Mouse (Mus musculus) cerebellum, adult 2 months (tissue): ENCODE measurements around the gene Dad1. TPM values are rescaled to one million over a fixed set of nuclear protein-coding genes. Genes with fewer than 3 reads are reported as not detected.

Experiments used
- DNase-seq, 2 experiments: peaks; one replicate each; pipeline ENCODE4 v3.0.0; 2021
- H3K27ac ChIP-seq: fragments of 200-500 bp; 2 replicates; pipeline ENCODE4 v1.5.1; 2012; ENCODE audit warnings: low read length, control low read depth, inconsistent platforms; ENCODE audit not compliant: insufficient read depth
- H3K27me3 ChIP-seq: fragments of 200-500 bp; 2 replicates; pipeline ENCODE4 v1.6.1; 2012; ENCODE audit warnings: inconsistent platforms, mild to moderate bottlenecking, low read length, moderate library complexity; ENCODE audit not compliant: control insufficient read depth, insufficient read depth
- H3K4me1 ChIP-seq: fragments of 200-500 bp; 2 replicates; pipeline ENCODE4 v1.6.1; 2011; ENCODE audit warnings: low read length; ENCODE audit not compliant: control insufficient read depth, insufficient read depth
- H3K4me3 ChIP-seq: fragments of 200-500 bp; replicated peaks from 2 replicates; pipeline ENCODE3; 2011; ENCODE audit warnings: mild to moderate bottlenecking, low read depth, low read length, control low read depth; ENCODE audit not compliant: insufficient read depth
- CTCF ChIP-seq: fragments of 200-500 bp; IDR thresholded peaks from 2 replicates; pipeline ENCODE4 v1.5.1; 2011; ENCODE audit warnings: low read depth, mild to moderate bottlenecking, control low read depth, low read length, moderate library complexity, borderline replicate concordance; ENCODE audit not compliant: insufficient read depth
- POLR2A ChIP-seq: fragments of 200-500 bp; IDR thresholded peaks from 2 replicates; pipeline ENCODE4 v1.6.1; 2011; ENCODE audit warnings: low read length, control low read depth, borderline replicate concordance; ENCODE audit not compliant: insufficient read depth
- WGBS: fragments of 180-500 bp; shearing (Covaris S2); methylation state at CpG from one replicate; pipeline ENCODE4 v1.1.7; 2018; 5-methylcytosine and 5-hydroxymethylcytosine counted together
- polyA plus RNA-seq: library from polyadenylated mRNA; depleted of rRNA; stranded (reverse); fragments of >200 nt; gene quantifications from 2 replicates; pipeline ENCODE4 v1.2.3, GENCODE M21; 2012

The Dad1 gene
- polyA plus RNA-seq, 1 experiment = 254 TPM

GRCm38 (mm10) chr14:54225725-54226124 is 28.2 kb downstream of the Dad1 start:
- no peaks in the 10 kb centered on the region for H3K4me1 ChIP-seq
- WGBS = 81% methylated on average over 11 of the region's 11 CpGs
- H3K27ac ChIP-seq = no peak overlapping the region
- no peak overlapping the region for H3K4me3 ChIP-seq
- H3K27me3 ChIP-seq = no peaks in the 10 kb centered on the region
- TF ChIP-seq CTCF (no peak), POLR2A (no peak)
- DNase-seq = no peak

DNA sequence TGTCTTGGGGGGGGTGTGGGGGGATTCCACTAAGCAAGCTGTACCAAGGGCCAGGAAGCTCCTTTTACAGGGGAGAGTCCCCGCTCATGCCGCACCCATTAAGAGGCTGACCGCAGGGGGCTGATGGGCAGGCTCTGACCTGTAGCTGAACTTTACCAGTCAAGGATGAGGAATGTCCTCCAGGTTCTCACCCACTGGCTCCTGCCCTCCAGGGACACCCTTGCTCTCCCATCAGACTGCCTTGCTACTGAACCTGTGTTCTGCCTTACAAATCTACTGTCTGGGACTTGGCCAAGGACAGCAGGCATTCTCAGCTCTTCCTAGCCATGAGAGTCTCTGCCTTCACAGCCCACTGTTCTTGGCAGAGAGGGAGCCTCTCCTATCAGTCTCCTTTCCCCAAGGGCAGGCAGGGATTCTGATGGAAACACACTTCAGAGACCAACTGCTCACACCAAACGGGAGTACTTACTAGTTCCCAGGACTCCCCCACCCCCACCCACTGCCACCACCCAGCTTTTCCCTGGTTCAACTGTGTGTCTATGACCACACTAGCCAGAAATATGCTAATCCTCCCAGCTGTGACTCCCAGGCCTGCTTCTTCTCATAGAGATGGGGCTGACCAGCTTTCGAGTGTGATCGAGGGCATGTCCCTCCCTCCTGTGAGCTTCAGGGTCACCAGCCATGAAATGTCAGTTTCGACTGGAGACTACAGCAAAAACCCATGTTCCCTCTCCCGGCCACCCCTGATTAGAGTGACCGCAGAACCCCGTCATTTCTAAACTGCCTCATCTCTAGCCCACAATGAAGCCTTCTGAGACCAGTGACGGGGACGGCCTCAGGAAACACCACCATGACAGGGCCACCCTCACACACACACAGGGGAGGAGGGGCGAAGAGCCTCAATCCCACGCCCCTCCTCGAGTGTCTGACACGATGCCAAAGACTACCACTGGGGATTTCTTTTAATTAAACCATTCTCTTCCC is 29.1 kb downstream of the Dad1 start:
- TF ChIP-seq CTCF = no peak
- TF ChIP-seq POLR2A = no peak
- Histone ChIP-seq H3K4me1 (no peaks in the 10 kb centered on the region), H3K4me3 (no peak overlapping the region), H3K27ac (no peak overlapping the region), H3K27me3 (no peaks in the 10 kb centered on the region)
- WGBS = 44% methylated on average over 16 of the region's 16 CpGs
- no peak for DNase-seq

GRCm38 (mm10) chr14:54224064-54224417 is 29.9 kb downstream of the Dad1 start:
- no peak overlapping the region for H3K4me3 ChIP-seq
- H3K27me3 ChIP-seq = no peaks in the 10 kb centered on the region
- DNase-seq = no peak
- TF ChIP-seq POLR2A = no peak
- TF ChIP-seq CTCF = no peak
- WGBS = 97% methylated on average over 5 of the region's 5 CpGs
- no peaks in the 10 kb centered on the region for H3K4me1 ChIP-seq
- no peak overlapping the region for H3K27ac ChIP-seq

DNA sequence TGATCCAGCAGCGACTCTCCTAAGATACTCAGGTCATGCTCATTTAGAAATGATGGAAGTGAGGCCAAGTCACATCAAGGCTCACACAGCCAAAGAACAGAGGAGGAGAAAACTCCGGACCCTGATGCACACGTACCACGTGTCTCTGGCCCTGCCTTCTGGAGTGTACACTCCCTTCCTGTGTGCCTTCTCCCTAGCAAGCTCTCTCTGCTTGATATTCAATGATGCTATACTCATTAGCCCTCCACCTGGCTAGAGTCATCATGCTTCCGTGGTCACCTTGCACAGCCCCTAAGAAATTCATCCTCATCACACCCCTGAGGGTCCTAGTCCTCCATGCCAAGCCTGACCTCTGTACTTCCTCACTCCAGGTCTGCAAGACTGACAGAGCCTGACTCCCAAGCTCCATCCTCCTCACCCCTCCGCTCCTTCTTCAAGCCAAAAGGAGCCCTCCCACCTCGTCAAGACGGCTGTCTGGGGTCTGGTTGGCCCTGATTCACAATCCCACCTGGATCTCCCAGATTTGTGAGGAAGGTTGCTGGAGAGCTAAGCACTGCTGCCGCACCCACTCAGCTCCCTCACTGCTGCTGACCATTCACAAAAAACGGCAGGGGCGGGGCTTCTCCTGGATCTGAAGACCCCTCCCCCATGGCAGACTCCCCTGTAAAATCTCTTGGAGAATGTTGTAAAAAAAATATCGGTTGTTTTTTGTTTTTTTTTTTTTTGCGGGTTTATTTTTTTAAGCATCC is 30.4 kb downstream of the Dad1 start:
- H3K27me3 ChIP-seq = no peaks in the 10 kb centered on the region
- H3K4me1 ChIP-seq = no peaks in the 10 kb centered on the region
- WGBS = 54% methylated on average over 13 of the region's 13 CpGs
- DNase-seq = no peak
- H3K4me3 ChIP-seq = no peak overlapping the region
- TF ChIP-seq CTCF (no peak), POLR2A (no peak)
- no peak overlapping the region for H3K27ac ChIP-seq

- no peak overlapping the region for H3K27ac ChIP-seq
- H3K4me3 ChIP-seq = no peak overlapping the region
- no peaks in the 10 kb centered on the region for H3K27me3 ChIP-seq
- 87% methylated on average over 8 of the region's 8 CpGs for WGBS
- TF ChIP-seq CTCF = no peak
- TF ChIP-seq POLR2A = no peak
- DNase-seq = no peak
- no peaks in the 10 kb centered on the region for H3K4me1 ChIP-seq
Measured at GRCm38 (mm10) chr14:54222289-54222727, 31.6 kb downstream of the Dad1 start.

GRCm38 (mm10) chr14:54221641-54222040 is 32.3 kb downstream of the Dad1 start:
- Histone ChIP-seq H3K27me3 (no peaks in the 10 kb centered on the region), H3K4me3 (no peak overlapping the region), H3K27ac (no peak overlapping the region), H3K4me1 (no peaks in the 10 kb centered on the region)
- TF ChIP-seq POLR2A = no peak
- no peak for TF ChIP-seq CTCF
- WGBS = 97% methylated on average over 6 of the region's 6 CpGs
- no peak for DNase-seq

GRCm38 (mm10) chr14:54220726-54221494 is 33.0 kb downstream of the Dad1 start:
- H3K4me1 ChIP-seq = no peaks in the 10 kb centered on the region
- TF ChIP-seq POLR2A = no peak
- TF ChIP-seq CTCF = no peak
- WGBS = 70% methylated on average over 8 of the region's 8 CpGs
- no peak overlapping the region for H3K4me3 ChIP-seq
- DNase-seq = no peak
- no peak overlapping the region for H3K27ac ChIP-seq
- no peaks in the 10 kb centered on the region for H3K27me3 ChIP-seq
